Mouse (Mus musculus) liver, embryonic 14.5 days (tissue): Measurements from ENCODE around the gene Foxn1.

ENCODE experiments used
- CTCF ChIP-seq: IDR thresholded peaks from 2 replicates; pipeline ENCODE4 v1.5.1; 2016; ENCODE audit warnings: antibody characterized with exemption, low read depth, control low read depth
- EP300 ChIP-seq: IDR thresholded peaks from 2 replicates; pipeline ENCODE4 v1.6.1; 2016; ENCODE audit warnings: antibody characterized with exemption, low read depth

GRCm38 (mm10) chr11:78349441-78350358, 36.7 kb downstream of the Foxn1 start:
- TF ChIP-seq CTCF (no peak), EP300 (no peak)
